Mouse (Mus musculus): ENCODE data around the gene Olfr1037.
"Not testable (repeated sequence)": the region's sequence is repeated elsewhere in the genome, so short reads cannot be mapped to it uniquely, and the experiment has no call there.

Gene Olfr1037

DNA sequence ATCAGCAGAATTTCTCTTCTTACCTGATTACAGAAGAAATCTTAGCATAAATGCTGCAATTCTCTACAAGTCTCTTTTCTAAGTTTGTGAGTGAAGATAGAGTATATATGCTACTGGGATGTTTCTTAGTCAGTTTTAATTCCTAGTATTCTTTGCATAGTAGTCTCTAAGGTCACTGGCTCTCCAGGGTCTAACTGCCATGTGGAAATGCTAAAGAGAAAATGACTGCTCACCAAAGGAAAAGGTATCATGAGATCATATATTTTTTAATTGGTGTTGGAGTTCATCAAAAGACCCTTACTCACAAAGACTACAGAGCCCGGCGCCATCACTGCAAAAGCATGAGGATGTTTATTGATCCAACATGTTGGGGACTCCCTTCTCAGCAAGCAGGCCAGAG is at the start of gene Olfr1037:
TSS of gene Olfr1037 (minus strand) at position 101 of the 400 bp plus-strand sequence.
- DNase-seq: no peak

DNA sequence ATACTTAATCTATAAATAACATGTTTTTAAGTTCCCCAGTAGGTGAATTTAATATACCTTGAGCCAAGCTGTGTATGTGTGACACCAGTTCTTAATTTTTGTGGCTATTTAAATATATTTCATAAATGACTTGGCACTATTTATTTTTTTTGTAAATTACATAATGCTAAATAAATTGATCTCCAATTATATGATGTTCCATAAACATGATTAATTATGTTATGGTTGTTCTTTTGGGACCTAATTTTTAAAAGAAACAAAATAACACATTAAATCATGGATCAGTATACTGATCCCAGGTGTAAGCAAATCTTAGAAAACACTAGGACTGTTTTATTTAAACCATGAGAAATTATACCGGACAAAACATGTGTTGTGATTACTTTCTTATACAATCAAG is 48.6 kb upstream of the Olfr1037 start, which contains the start of gene Olfr1039:
TSS of gene Olfr1039 (minus strand) at position 101 of the 400 bp plus-strand sequence.
- no peak for DNase-seq

DNA sequence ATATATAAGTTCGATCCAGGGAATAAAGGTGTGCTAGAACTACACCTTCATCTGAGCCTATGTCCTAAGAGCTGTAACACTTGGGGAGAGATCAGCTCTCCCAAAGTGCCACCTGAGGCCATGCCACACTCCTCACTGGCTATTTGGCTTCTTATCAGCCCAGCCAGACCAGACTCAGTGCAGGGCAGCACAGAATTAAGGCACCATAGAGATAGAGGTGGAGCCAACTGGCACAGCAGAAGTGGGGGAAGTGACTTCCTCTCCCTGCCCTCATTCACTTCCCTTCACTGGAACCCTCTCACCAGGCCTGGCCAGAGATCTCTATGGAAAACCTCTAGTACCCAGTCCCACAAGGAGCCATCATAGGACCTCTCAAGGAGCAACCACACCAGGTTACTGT is 6.7 kb downstream of the Olfr1037 start:
- not testable (repeated sequence) for DNase-seq

DNA sequence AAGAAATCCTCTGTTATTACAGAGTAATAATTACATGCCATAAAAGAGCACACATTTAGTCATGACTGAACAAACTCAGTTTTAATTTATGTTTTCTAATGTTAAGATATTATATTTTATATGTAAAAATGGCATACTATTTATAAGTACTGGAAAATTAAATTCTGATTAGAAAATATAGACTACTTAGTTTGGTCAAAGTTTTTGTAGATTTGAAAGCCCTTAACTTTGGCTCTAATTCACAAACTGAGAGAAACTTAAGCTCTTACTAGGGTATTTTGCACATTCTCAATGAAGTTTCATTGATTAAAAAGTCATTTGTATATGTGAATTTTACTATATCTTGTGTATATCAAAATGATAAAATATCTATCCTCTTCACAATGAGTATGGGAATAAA is 13.5 kb downstream of the Olfr1037 start, which contains the start of gene Olfr1036:
TSS of gene Olfr1036 (plus strand) at position 301 of the 400 bp plus-strand sequence.
- not testable (repeated sequence) for DNase-seq

DNA sequence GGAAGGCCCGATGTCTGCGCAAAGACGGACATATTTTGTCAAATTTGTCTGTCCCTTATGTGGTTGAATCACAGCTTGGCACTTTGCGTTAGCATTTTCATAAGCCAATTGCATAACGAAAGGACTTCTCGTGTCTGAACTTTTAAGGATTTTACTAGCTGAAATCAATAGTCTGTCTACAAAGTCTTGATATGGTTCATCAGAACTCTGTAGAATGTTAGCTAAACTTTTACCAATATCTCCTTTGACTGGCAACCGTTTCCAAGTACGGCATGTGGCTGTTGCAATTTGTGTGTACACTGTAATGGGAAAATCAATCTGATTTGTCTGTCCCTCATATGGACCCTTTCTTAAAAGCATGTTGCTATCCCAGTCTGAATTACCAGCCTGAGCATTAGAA is 17.0 kb downstream of the Olfr1037 start:
- DNase-seq: no peak

DNA sequence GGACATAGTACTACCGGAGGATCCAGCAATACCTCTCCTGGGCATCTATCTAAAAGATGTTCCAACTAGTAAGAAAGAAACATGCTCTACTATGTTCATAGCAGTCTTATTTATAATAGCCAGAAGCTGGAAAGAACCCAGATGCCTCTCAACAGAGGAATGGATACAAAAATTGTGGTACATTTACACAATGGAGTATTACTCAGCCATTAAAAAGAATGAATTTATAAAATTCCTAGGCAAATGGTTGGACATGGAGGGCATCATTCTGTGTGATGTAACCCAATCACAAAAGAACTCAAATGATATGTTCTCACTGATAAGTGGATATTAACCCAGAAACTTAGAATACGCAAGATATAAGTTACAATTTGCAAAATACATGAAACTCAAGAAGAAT is 23.4 kb downstream of the Olfr1037 start:
- not testable (repeated sequence) for DNase-seq

DNA sequence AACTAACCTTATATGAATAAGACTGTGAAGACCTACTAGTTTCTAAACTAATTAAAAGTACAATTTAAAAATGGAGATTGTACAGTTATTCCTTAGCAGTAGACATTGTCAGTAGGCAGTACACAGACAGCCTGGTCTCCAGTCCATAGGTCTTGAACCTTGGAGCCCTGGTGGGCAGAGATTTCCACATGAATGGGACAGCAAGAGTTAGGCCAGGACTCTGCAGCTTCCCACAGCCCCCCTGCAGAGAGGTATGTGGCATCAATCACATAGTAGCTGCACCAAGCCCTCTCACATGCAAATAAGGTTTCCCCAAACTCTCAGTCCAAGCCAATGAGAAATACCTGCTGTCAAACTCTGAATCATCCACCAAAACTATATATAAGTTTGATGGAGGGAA is 36.4 kb downstream of the Olfr1037 start:
- DNase-seq: not testable (repeated sequence)

DNA sequence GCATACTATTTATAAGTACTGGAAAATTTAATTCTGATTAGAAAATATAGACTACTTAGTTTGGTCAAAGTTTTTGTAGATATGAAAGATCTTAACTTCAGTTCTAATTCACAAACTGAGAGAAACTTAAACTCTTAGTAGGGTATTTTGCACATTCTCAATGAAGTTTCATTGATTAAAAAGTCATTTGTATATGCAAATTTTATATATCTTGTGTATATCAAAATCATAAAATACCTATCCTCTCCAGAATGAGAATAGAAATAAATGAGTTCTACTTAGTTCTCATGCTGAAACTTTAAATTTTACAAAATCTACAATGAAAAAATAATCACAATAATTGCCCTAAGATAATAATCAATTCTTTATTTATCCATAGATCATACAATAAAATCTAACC is 41.6 kb downstream of the Olfr1037 start, which contains the start of gene Olfr1034:
TSS of gene Olfr1034 (plus strand) at position 301 of the 400 bp plus-strand sequence.
- no peak for DNase-seq
